Mouse (Mus musculus) CH12F3 (cell line): ENCODE data around the gene Srd5a3.

Experiments used
- in situ Hi-C: fragments of 300-500 bp; cut with MboI; formaldehyde crosslinking; loops from 2 replicates; pipeline ENCODE4 v1.14.3; 2020; ENCODE audit warnings: low sequenced_read_pairs

Gene Srd5a3

DNA sequence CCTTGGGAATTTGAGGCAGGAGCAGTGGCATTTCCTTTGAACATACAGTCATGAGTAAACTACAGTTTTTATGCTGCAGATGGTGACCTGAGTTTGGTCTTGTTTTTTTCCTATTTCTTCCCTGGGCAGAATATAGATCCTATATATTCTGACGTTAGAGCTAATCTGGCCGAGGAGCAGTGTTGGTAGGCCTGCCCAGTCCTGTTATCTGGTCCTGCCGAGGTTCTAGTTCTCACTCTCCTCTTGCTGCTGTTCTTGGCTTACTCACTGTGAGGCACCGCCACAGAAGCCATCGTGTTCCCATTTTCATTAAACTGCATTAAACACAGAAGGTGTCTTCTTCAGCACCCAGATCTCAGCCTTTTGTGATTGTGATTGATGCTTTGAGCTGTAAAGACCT is 47.8 kb downstream of the Srd5a3 start:
- in situ Hi-C loops: no loop called here

DNA sequence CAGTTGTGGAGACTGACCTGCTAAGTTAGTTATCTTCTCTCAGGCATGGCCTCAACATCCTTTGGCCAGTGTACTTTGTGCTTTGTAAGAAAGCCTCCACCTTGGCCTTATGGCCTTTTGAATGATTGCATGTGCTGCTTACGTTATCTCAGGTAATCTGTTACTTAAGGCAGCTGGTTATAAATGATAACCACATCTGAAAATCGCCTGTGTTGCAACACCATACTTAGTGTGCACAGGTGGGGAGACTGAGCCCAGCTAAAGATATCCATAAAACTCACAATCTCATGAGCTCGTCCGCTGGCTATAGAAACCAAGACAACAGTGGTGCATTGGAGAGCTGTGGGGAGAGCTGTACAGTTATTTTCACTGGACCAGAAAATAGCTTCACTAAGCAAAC is 50.5 kb downstream of the Srd5a3 start:
- in situ Hi-C loops: no loop called here

DNA sequence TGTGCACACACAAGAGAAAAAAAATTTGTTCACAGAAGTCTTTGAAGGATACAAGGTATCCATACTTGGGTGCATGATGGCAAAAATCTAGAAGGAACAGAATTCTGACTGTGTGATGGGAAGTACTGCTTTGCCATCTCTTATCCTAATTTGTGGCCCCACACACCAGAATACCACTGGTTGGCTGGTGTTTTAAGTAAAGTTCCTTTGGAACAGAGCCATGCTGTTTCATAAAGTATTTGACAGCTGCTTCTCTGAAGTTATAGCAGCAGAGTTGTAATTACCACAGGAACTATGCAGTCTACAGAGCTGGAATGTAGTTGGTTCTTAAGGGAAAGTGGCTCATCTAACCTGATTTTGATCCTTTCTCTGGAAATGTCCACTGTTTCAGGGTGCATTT is 53.0 kb downstream of the Srd5a3 start:
- in situ Hi-C loops: no loop called here

DNA sequence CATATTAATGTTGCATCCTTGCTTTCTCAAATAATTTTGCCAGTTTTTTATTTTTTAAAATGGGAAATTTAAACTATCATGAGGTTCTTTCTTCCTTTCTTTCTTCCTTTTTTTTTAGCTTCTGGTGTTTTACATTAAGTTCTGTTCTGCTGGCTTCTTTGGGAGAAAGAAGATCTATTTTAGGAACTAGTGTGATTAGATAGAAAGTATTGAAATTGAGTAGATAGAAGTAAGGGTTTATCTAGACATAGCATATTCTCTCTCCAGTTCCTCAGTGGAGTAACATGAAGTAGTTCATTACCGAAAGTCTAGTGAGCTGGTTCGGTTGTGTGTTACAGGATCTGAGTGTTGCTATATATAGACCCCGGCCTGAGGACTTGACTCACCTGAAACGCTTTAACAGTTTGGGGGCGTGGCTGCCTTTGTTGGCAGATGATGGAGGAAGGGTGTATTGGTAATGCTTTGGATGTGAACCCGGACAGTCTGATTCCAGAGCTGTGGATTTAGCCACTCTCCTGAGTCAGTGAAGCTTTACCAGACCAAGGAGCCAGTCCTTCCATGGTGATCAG is 54.4 kb downstream of the Srd5a3 start:
- in situ Hi-C loops: no loop called here

DNA sequence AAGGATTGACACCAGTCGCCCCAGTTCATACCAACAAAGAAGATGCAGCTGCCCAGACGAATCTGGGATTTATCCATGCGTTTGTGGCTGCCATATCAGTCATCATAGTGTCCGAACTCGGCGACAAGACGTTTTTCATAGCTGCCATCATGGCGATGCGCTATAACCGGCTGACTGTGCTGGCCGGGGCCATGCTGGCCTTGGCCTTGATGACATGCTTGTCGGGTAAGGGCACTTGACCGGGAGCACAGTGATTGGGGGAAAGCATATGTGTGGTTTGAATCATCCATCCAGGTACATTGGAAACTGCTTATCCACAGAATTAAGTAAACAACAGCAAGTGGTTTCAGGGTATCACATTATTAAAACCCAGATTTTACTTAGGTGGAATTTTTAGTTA is 59.3 kb downstream of the Srd5a3 start:
- in situ Hi-C loops: no loop called here

DNA sequence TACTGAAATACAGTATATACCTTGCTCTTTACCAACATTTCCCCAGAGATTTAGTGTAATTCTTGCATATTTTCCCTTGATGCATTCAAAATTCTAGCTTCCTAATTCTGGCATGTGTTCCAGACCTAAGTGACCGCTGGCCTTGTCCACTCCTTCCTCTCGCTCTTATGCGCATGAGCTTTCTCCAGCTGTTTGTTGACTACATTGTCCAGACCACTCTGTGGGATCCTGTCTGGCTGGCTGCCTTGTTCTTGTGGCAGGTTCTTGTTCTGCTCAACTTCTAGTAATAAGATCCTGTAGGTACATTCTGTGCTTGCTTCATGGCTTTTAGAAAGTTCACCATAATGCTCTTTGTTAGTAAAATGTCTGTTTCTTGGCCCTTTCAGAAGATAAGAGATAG is 63.1 kb downstream of the Srd5a3 start:
- in situ Hi-C loops: no loop called here
